Mouse (Mus musculus) megakaryocyte-erythroid progenitor cell, adult 5 weeks (primary cell): Measurements from ENCODE around the gene Trub1. TPM values are rescaled to one million over a fixed set of nuclear protein-coding genes. Genes with fewer than 3 reads are reported as not detected.

Experiments used
- polyA plus RNA-seq: library from polyadenylated mRNA; stranded (reverse); fragments of >175 nt; gene quantifications from 2 replicates; pipeline ENCODE4 v1.2.3, GENCODE M21; 2012

The Trub1 gene
- polyA plus RNA-seq, result 9.5 and 9.7 TPM in 2 replicates

GRCm38 (mm10) chr19:57452492-57453217 is at the start of gene Trub1:
Trub1 (plus strand) TSS chr19:57452912.

Other genes with a start within 250 kb of the Trub1 start
- gene Ablim1, start 138.0 kb upstream of the Trub1 start, polyA plus RNA-seq, result 5.1 and 7.7 TPM in 2 replicates
- 8.7 and 13.6 TPM in 2 replicates for gene Fam160b1, start 92.2 kb upstream of the Trub1 start, polyA plus RNA-seq
- 1.9 and 2.4 TPM in 2 replicates for gene Atrnl1, start 158.1 kb downstream of the Trub1 start, polyA plus RNA-seq